ENCODE assay signal across 8 mouse cellular contexts in genomic region chr15:13172365-13173070, GRCm38 (mm10). TPM values are rescaled to one million over a fixed set of nuclear protein-coding genes. Genes with fewer than 3 reads are reported as not detected.
A peak's percentile ranks its signal among the peaks of the same experiment; 100 is the strongest.
DNase-seq lines count a peak whose midpoint lies in the region; ATAC-seq lines count a peak whose summit lies in the region.

No protein-coding gene starts in this region.

- H3K4me2 ChIP-seq in heart, embryonic 13.5 days, result peak overlapping the region; percentile 91
- peak overlapping the region; percentile 95 for H3K4me2 ChIP-seq in heart, embryonic 14.5 days (ENCODE audit: low read length)
- H3K4me2 ChIP-seq in neural tube, embryonic 14.5 days (ENCODE audit: low read depth, low read length), result peak overlapping the region; percentile 87

- WGBS in heart, embryonic 13.5 days, result under 1% methylated on average over 26 of the region's 26 CpGs
- WGBS in heart, embryonic 14.5 days, result under 1% methylated on average over 26 of the region's 26 CpGs
- WGBS in neural tube, embryonic 14.5 days, result under 1% methylated on average over 26 of the region's 26 CpGs

- peak overlapping the region; percentile 54; the same call in 1 of the 2 replicates for H3K27ac ChIP-seq in heart, embryonic 13.5 days (replicated peaks)
- peak overlapping the region in 1 of 2 experiments; percentile 53; a peak in 1 of 4 replicates for H3K27ac ChIP-seq in heart, embryonic 14.5 days (replicated peaks in 1 of 2; ENCODE audit: control insufficient read depth in 1 of 2, insufficient read depth in 1 of 2, low read depth in 2 of 2, low read length in 2 of 2)
- peak overlapping the region; percentile 85 for H3K27ac ChIP-seq in neural tube, embryonic 14.5 days (ENCODE audit: low read depth, low read length)

- no peaks in the 10 kb centered on the region for H3K9me3 ChIP-seq in heart, embryonic 13.5 days
- H3K9me3 ChIP-seq in heart, embryonic 14.5 days (ENCODE audit: control insufficient read depth, low read length), result no peaks in the 10 kb centered on the region
- no peaks in the 10 kb centered on the region for H3K9me3 ChIP-seq in neural tube, embryonic 14.5 days (ENCODE audit: control insufficient read depth, low read length)

- peak overlapping the region; percentile 79 for H3K9ac ChIP-seq in heart, embryonic 13.5 days
- H3K9ac ChIP-seq in heart, embryonic 14.5 days (ENCODE audit: low read length), result peak overlapping the region; percentile 70
- peak overlapping the region; percentile 71 for H3K9ac ChIP-seq in neural tube, embryonic 14.5 days (replicated peaks; ENCODE audit: low read depth, low read length)

- ATAC-seq in heart, embryonic 13.5 days (ENCODE audit: extremely low read depth, insufficient number of reproducible peaks, low FRiP score, low TSS enrichment), result no peak
- ATAC-seq in heart, embryonic 14.5 days (ENCODE audit: insufficient number of reproducible peaks, insufficient read depth, low FRiP score, low read depth), result no peak
- no peak; the same call in 1 of the 2 replicates for ATAC-seq in neural tube, embryonic 14.5 days (ENCODE audit: low read depth)
- ATAC-seq in CD4-positive, CD25-positive, alpha-beta regulatory T cell, adult 4 months, result no peak

- H3K36me3 ChIP-seq in heart, embryonic 13.5 days, result no peaks in the 10 kb centered on the region
- no peaks in the 10 kb centered on the region for H3K36me3 ChIP-seq in heart, embryonic 14.5 days (ENCODE audit: control insufficient read depth, insufficient read depth, low read length)
- H3K36me3 ChIP-seq in neural tube, embryonic 14.5 days (ENCODE audit: control insufficient read depth, insufficient read depth, low read length), result no peaks in the 10 kb centered on the region

- peak overlapping the region; percentile 65 for H3K4me3 ChIP-seq in heart, embryonic 13.5 days
- H3K4me3 ChIP-seq in heart, embryonic 14.5 days (ENCODE audit: control insufficient read depth in 1 of 2, insufficient read depth in 1 of 2, low read depth in 1 of 2, low read length in 2 of 2), result peak overlapping the region; percentile 54 to 64
- peak overlapping the region; percentile 69 for H3K4me3 ChIP-seq in neural tube, embryonic 14.5 days (ENCODE audit: low read depth, low read length)

- DNase-seq in heart, adult 9 months (ENCODE audit: low spot score in 2 of 2), result no peak
- peak; percentile 40 for DNase-seq in adrenal gland, postnatal 14 days
- DNase-seq in kidney, postnatal 4 days, result peak; percentile 40 to 60
- no peak for DNase-seq in adipocyte (ENCODE audit: low spot score)

- H3K27me3 ChIP-seq in heart, embryonic 13.5 days (replicated peaks), result peaks cover 12% of the 10 kb centered on the region
- 0 out of 2 replicates have a peak, but pooled peaks cover 9% of the 10 kb centered on the region for H3K27me3 ChIP-seq in heart, embryonic 14.5 days (ENCODE audit: control insufficient read depth, insufficient read depth, low read length)
- H3K27me3 ChIP-seq in neural tube, embryonic 14.5 days (ENCODE audit: control insufficient read depth, insufficient read depth, low read length), result no peaks in the 10 kb centered on the region

- peaks cover 14% of the 10 kb centered on the region for H3K4me1 ChIP-seq in heart, embryonic 13.5 days
- peaks cover 0 to 8% of the 10 kb centered on the region in 2 experiments for H3K4me1 ChIP-seq in heart, embryonic 14.5 days (ENCODE audit: control insufficient read depth in 2 of 2, insufficient read depth in 2 of 2, low read length in 2 of 2)
- peaks cover 13% of the 10 kb centered on the region for H3K4me1 ChIP-seq in neural tube, embryonic 14.5 days (ENCODE audit: control insufficient read depth, insufficient read depth, low read length)

RNA-seq across cellular contexts. Expression of gene Cdh6, which starts 1.0 kb away (rescaled TPM):
- 1.7 and 2.3 TPM in 2 replicates for polyA plus RNA-seq in heart, embryonic 13.5 days (2015; fragmentation: Nextera tagmentation; extraction: Ambion mirVana)
- 23.1 and 24.2 TPM in 2 replicates for total RNA-seq in adrenal gland, postnatal 14 days (2021)
- 1.5 and 2.0 TPM in 2 replicates for polyA plus RNA-seq in heart, embryonic 14.5 days (2014; fragmentation: Nextera tagmentation; extraction: Ambion mirVana)
- 18.1 and 22.3 TPM in 2 replicates for polyA plus RNA-seq in neural tube, embryonic 14.5 days (2014; fragmentation: Nextera tagmentation; extraction: Ambion mirVana)
- under 1 TPM in 1 of 2 experiments, not detected in 1; 0.05 TPM for polyA plus RNA-seq in CD4-positive, CD25-positive, alpha-beta regulatory T cell, adult 4 months (2017; shearing (Covaris generic))

Comparison
In these comparisons a context has a peak if more than half of its experiments do, and no peak if none do; other contexts are left out.
1. DNase-seq: peak in adrenal gland, postnatal 14 days (single experiment) and kidney, postnatal 4 days (2 of 2); none in heart, adult 9 months (0 of 2) and adipocyte (single experiment).
2. Peak in every context shown above with its lines, with median percentiles within 50 percentile points of each other: H3K4me2 ChIP-seq, H3K4me3 ChIP-seq and H3K9ac ChIP-seq.